Mouse (Mus musculus) left cerebral cortex, postnatal 25 days (tissue): ENCODE measurements around the gene Mrpl37. TPM values are rescaled to one million over a fixed set of nuclear protein-coding genes. Genes with fewer than 3 reads are reported as not detected.
A peak's percentile ranks its signal among the peaks of the same experiment; 100 is the strongest.

ENCODE experiments used
- DNase-seq, 2 experiments: peaks; one replicate each; pipeline ENCODE4 v3.0.0; 2022; ENCODE audit warnings: low spot score in 2 of 2, mixed read lengths in 1 of 2
- intact Hi-C: fragments of 180-260 bp; cut with DNase I; formaldehyde crosslinking; loops from one replicate; pipeline ENCODE4 v1.15.1; 2025
- total RNA-seq, 2 experiments: library from RNA; stranded (reverse); gene quantifications; 2 replicates each; pipeline ENCODE4 v1.2.3; 2021

The Mrpl37 gene
- total RNA-seq, 2 experiments from 2014 or later = 61.8 to 62.8 TPM

DNA sequence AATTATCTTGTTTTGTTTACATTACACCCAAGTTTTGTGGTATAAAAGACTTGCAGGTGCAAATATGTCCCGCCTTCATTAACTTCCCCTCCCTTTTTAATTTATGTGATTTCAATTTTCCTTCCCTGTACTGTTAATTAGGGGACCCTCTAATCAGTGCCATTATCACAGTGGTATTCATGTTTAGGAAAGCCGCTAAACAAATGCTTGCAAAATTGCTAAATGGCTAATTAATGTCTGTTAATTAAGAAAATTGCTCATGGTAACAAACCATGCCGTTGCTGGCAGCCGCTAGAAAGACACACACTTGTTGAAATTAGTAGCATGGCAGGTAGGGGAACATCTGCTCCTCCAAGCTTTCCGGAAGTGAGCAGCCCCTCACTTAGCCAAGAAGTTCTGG, 41.3 kb downstream of the Mrpl37 start:
- no peak for DNase-seq
- intact Hi-C loops = no loop called here

DNA sequence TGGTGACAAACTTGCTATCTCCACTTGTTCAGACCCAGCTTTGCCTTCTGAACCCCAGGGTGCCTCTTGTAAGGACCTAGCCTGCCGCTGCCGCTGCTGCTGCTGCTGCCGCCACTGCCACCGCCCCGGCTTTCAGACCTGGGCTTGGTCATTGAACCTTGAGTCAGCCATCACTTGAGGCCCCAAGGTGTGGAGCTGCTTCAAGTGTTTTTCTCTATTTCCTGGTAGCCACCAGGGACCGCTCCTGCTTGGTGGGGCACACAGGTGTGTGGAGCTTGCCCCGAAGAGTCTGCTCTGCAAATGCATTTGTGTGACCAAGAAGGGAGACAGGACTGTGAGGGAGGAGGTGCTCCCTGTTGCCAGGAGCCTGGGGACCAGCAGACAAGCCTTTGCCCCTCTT, 41.8 kb downstream of the Mrpl37 start:
- no peak for DNase-seq
- intact Hi-C loops = no loop called here

DNA sequence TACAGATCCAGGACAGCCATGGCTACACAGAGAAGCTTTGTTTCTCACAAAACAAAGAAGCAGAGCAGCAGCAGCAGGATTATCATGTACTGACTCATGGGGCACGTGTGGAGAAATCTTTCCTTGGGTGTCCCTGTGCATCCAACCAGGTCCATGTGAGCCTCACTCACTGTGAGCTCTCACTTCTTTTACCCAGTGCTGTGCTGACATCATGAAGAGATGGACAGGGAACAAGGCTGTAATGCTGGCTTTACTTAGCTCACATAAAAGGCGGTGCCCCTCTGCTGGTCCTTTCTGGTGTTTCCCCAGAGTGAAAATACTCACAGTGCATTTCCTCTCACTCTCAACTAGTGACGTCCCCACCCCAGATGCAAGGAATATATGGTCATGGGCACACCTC, 45.2 kb downstream of the Mrpl37 start:
- intact Hi-C loops = no loop called here
- no peak for DNase-seq

DNA sequence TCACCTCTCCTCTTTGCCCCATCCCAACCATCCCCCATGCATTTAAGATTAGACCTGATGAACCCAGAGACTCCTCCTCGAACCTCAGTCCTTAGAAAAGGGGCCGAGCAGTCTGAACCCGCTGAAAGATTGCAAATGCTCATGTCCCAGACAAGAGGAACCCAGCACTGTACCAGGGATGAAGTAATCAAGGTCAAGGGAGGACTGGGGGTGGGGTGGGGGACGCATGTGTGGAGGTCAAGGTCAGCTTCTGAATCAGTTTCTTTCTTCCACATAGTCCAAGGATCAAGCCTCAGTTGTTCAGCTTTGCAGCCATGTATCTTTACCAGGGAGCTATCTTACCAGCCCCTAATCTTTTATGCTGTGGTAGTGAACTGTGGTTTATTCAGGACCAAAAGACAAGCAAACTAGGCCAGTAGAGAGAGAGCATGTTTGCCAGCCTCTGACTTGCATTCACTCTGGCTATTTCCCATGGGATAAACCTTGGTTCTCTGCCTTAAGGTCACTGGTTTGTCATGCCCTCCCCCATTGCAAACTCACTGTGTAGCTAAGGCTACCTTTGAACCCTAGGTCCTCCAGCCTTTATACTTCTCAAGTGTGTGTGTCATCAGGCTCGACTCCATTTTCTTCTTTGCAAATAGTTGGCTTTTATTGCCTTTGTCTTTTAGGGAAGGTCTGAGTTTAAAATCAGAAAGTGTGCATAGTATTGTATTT, 46.2 kb downstream of the Mrpl37 start:
- no peak for DNase-seq
- intact Hi-C loops = no loop called here

DNA sequence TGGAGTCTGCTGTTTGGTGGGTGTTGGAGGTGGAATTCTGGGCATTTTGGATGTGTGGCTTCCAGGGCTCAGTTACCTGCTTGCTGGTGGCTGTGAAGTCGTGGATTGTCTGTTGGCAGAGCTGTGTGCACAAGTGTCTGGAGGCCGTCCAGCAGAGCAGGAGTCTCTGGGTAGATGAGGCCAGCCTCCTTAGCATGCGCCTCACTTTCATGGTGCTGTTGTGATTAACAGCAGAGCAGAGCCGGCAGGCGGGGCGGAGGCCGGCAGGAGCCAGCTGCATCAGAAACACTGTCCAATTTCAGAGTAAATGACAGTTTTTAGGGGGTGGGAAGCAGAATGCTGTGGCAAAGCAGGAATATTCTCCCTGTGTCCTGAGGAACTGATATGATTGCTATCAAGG, 47.6 kb downstream of the Mrpl37 start:
- peak; percentile 57 to 80 for DNase-seq
- intact Hi-C loops = no loop called here

DNA sequence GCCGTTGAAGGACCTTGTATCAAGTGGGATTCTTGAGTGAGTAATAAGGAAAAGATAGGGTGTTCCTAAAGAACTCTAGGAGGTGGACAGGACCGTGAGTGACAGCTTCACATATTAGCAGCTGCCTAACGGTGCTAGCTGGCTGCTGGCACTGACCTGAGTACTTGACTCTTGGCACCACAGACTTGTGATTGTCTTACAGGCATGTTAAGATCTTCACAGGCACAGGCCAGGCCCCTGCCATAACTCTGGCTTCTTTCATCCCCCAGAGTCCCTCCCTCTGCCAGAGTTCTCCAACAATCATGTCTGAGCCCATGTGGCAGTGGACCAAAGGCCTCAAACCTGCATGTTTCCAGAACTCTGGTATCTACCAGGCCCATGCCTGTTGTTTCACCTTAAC, 48.1 kb downstream of the Mrpl37 start:
- intact Hi-C loops = no loop called here

DNA sequence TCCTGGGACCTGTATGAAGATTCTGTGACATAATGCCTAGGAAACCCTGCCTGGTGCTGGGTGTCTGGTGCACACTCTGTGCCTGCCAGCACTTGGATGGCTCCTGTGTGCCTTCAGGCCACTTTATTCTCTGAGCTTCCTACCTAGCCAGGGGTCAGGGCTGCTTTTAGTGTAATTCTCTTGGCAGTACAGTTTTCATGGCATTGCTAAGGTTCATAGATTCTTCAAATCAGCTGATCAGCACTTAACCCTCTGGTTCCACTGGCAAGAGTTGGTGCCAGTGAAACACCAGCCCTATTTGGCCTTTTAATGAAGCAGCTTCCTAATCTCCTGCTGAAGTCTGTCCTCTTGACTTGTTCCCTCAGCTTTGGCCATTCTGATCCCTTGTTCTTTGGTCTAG, 49.4 kb downstream of the Mrpl37 start:
- no peak for DNase-seq
- intact Hi-C loops = no loop called here

More for the DNA sequence above, 48.1 kb downstream of the Mrpl37 start:
- no peak for DNase-seq

DNA sequence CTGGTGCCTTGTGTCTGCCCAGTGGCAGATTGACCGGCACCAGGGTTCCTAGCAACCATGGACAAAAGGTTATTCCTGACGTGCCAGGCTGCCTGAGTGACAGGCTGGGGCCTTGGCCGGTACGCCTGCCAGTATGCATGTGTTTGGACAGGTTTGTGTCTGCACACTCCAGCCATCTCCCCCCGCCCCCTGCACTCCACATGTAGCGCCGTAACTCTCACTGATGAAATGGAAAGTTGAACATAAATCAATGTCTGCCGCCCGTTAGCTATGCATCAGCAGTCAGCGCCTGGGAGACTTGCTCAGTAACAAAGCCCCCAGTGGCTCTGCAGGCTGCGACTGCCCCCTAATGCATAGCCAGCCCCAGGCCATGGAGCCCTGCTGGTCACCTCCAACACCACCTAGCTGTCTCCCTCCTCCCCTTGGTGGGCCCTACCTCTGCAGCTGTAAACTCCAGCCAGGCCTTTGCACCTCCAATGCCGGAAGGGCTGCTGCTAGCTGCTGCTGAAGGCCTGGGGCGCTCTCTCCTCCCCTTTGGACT, 50.6 kb downstream of the Mrpl37 start:
- no peak for DNase-seq
- intact Hi-C loops = no loop called here

DNA sequence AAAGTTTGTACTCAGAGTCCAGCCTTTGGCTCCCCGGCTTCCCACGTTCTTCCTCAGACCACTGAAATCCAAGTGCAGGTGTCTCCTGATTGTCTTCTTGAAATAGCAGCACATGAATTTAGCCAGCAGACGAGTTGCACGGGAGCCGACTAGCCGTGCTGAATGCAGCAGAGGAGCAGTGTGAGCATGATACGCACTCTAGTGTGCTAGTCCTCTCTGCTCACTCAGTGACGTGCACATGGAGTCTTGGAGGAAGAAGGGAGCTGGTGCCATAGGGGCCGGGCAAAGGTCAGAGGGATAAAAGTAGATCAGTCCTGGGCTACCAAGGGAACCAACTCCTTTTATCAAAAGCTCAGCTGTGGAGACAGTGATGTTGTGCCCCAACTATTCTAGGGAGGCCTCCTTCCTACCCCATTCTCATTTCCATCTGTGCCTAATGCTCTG, 52.8 kb downstream of the Mrpl37 start:
- no peak for DNase-seq
- intact Hi-C loops = no loop called here

DNA sequence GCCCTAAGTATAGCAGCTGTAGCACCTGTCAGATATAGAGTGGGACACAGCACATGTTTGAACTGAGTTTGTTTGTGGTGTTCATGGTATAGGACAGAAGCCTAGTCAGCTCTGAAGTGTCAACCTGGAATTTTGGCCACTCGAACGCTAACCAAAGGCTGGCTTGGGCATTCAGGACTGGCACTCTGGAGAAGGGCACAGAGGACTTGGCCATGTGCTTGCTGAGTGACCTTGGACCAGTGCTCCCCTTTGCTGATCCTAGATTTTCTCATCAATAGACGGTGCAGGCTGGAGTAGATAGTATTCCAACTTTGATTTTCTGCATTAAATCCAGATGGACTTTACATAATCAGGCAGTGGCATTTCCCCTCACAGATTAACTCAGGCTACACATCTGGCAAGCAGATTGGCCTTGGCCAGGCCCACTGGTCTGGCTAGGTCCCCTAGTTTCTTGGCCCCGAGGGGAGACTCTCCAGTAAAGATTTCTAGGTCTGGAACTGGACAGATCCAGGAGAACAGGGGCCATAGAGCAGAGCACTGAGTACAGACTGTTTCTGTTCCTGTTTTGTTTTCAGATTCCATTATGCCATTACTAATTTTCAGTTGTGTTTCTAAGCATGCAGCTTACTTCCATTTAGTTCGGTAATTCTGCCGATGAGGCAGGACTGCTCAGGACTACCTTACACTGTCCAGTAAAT, 53.4 kb downstream of the Mrpl37 start:
- no peak for DNase-seq
- intact Hi-C loops = no loop called here

DNA sequence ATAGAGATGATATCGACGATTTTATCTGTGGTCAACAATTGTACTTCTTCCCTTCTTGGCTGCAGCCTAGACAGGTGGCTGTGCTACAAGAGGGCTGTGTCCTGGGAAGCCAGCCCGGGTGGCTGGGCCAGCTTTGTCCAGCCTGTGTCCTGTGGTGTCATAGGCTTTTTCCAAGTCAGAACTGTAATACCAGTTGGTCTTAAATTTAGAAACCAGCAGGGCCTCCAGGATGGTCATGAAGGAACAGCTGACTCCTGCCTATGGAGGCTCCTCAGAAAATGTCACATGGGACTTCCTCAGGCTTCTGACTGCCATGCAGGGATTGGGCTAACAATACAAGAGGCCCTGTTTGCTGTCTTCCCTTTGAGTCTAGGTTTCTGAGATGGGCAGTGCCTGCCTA, 54.1 kb downstream of the Mrpl37 start:
- DNase-seq = no peak
- intact Hi-C loops = no loop called here

DNA sequence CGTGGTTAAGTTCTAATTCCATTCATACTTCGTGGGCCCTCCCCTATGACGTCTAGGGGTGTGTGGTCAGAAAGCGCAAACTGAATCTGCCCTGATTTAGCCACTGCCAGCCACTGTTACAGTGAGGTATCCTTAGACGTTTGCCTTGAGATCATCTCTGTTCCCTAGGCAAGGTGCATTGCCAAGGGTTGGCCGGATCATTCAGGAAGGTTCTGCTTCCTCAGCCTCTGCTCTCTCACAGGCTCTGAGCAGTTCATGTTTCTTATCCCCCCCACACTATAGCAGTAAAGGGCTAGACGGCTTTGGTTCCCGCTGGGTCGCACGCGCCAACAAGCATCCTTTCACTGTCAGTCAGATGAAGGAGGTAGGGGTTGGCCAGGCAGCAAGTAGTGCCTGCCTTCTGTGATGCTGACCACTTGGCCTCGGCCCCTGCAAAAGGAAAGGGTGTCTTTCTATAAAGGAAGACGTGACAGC, 54.6 kb downstream of the Mrpl37 start:
- intact Hi-C loops = no loop called here
- DNase-seq = no peak

DNA sequence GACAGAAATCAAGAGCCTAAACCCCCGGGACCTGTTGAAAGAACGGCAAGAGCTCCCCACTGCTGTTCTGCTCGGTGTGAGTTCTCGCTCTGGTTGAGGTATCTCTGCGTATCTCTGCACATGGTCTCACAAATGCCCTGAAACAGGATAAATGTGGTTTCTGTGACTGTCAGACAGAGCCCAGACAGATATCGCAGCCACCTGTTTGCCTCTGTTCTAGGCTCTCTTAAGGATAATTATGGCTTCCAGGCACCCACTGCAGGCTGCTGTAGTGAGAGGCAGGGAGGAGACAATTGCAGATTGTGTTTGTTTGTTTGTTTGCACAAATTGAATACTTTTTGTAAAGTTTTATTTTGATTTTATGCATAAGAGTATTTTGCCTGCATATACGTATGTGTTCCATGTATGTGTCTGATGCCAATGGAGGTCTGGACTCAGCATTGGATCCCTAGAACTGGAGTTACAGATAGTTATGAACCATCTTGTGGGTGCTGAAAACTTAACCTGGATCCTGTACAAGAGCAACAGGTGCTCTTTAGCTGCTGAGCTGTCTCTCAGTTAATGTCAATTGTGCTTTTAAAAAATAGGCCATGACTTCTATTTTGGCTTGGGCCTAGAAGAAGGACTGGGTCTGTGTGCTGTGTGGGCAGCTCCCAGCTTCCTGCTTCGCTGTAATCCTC, 55.2 kb downstream of the Mrpl37 start:
- intact Hi-C loops = no loop called here
- DNase-seq = no peak

DNA sequence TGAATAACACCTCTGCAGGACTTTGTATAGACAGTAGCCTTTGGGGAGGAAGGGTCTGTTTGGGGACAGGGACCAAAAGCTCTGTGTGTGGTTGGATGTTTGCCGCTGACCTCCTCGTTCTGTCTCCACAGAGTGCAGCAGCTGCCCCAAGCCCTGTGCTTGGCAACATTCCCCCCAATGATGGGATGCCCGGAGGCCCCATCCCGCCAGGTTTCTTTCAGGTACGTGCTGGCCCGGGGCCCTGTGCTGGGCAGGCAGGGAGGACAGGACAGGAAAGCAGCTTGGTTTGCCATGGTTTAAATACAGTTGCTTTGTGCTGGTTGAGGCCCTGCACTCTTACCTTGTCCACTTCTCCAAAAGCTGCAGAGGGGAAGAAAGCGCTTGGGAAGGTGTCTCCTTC, 57.1 kb downstream of the Mrpl37 start:
- DNase-seq = no peak
- intact Hi-C loops = no loop called here

DNA sequence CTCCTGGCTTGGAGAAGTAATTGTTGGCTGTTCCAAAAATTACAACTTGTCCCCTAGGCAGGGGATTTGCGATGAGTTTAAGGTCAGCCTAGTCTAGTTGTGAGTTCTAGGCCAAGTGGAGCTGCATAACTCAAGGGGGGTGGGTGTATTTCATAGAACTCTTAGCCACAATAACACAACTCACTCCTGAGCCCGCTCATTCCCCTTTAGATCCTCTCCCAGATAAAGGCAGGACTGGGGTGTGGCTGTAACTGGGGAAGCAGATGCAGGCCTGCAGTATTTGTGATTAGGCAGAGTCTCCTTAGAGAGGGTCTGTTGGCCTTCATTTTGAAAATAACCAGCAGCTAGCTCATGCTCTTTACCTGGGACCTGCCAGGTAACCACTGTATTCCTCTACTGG, 58.5 kb downstream of the Mrpl37 start:
- intact Hi-C loops = no loop called here

DNA sequence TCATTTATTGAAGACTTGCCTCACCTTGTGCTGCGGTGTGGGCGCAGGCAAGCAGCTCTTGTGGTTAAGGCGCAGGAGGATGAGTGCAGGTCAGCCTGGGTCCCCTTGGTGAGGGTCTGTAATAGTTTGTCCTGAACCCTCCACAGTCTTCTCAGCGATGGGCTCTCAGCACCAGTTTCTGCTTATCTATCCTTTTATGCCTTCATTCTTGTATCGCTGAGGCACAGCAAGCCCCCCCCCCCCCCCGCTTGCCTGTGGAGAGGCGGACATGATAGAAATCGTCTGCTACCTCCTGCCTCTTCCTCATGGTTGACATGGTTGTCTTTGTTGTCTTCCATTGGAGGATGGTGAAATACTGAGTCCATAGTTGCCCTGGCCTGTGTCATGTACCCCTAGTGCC, 59.3 kb downstream of the Mrpl37 start:
- intact Hi-C loops = no loop called here
- no peak for DNase-seq

More for the DNA sequence above, 58.5 kb downstream of the Mrpl37 start:
- no peak for DNase-seq

DNA sequence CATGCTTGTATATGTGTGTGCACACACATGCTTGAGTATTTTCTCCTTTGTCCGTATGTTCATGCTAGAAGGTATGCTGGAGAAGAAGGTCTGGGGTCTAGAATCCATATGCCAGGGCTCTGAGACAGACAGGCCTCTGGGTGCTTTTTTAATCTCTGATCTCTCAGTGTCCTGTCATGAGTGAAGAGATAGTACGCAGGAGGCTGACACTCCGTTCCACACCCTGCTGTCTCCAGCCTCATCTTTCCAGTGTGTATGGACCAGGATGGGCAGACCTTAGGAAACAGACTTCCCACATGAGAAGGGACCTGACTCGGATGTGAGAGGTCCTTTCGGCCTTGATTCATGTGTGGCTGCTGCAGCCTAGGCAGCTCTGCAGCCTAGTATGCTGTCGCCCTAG, 59.9 kb downstream of the Mrpl37 start:
- DNase-seq = no peak
- intact Hi-C loops = no loop called here

DNA sequence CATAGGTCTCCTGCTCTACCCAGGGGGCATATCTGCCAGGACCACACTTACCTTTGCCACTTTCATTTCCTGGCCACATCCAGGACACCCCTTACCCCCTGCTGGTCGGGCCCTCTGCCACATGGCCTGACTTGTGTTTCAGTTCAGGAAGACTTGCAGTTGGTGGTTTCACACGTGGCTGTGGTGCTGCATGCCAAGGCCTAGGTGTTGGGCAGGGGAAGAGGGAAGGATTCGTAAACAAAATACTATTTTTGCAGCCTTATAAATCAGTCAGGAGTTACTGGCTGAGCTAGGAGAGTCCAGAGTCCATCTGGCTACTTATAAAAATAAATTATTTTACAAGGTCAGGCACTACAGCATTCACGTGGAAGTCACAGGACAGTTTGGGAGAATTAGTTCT, 60.4 kb downstream of the Mrpl37 start:
- DNase-seq = no peak
- intact Hi-C loops = no loop called here
